Mouse (Mus musculus) C2C12 (cell line): ENCODE data around the gene Smad1.

Experiments used
- CEBPB ChIP-seq: IDR thresholded peaks from one replicate; pipeline ENCODE4 v1.6.1; 2011; ENCODE audit warnings: low read depth, mild to moderate bottlenecking, control low read depth, moderate library complexity
- CTCF ChIP-seq: IDR thresholded peaks from one replicate; pipeline ENCODE4 v1.5.1; 2011; ENCODE audit not compliant: control insufficient read depth, insufficient read depth, insufficient read length
- MAX ChIP-seq: IDR thresholded peaks from one replicate; pipeline ENCODE4 v1.6.1; 2011; ENCODE audit warnings: mild to moderate bottlenecking, control low read depth
- MYOD1 ChIP-seq: IDR thresholded peaks from one replicate; pipeline ENCODE4 v1.6.1; 2011; ENCODE audit warnings: low read depth; ENCODE audit not compliant: control insufficient read depth, insufficient read length
- MYOG ChIP-seq: IDR thresholded peaks from one replicate; pipeline ENCODE4 v1.6.1; 2011; ENCODE audit not compliant: control insufficient read depth, insufficient read length; ENCODE audit errors: extremely low read depth
- USF1 ChIP-seq: IDR thresholded peaks from one replicate; pipeline ENCODE4 v1.6.1; 2011; ENCODE audit warnings: low read depth, mild to moderate bottlenecking, control low read depth, moderate library complexity

DNA sequence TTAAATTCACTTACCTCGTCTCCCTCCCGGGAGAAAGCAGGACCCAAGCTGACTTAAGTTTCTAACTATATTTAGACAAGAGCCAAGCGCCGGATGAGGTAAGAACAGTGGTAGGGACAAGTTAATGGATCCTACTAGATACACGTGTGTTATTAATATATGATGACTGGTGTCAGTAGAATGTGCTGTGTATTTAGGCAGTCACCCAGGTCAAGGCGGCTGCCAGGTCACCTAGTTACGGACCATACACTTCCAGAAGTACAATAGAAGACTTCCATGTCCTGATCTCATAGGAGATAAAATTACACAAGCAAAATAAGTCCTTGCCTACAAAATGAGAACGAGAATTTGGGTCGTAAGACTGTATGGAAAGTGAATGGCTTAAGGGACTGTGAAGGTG lies 68.3 kb downstream of the Smad1 start:
- TF ChIP-seq MAX (no peak), CTCF (no peak), CEBPB (no peak), MYOD1 (no peak), MYOG (no peak), USF1 (no peak)
